Comparison of ENCODE assay signal across 21 mouse cellular contexts in genomic region chr4:46523324-46523723, GRCm38 (mm10). TPM values are rescaled to one million over a fixed set of nuclear protein-coding genes. Genes with fewer than 3 reads are reported as not detected.
DNase-seq lines count a peak whose midpoint lies in the region; ATAC-seq and TF ChIP-seq lines count a peak whose summit lies in the region.
"Had no signal": no experiment of that assay in that cellular context is flagged by ENCODE, and none has a peak within 500 bp of the region (broad histone marks: within the 10 kb centered on the region; RNA-seq: fewer than 3 reads in every experiment).

No protein-coding gene starts in this region.

- TF ChIP-seq CTCF in intestine, postnatal 0 days (IDR thresholded peaks at IDR 0.05; ENCODE audit: low read depth): no peak
- no peak for TF ChIP-seq CTCF in liver, postnatal 0 days (IDR thresholded peaks at IDR 0.05; ENCODE audit: low read depth)

- H3K27me3 ChIP-seq in intestine, embryonic 16.5 days (replicated peaks; ENCODE audit: control insufficient read depth, insufficient read depth, low read length): no peaks in the 10 kb centered on the region
- no peaks in the 10 kb centered on the region for H3K27me3 ChIP-seq in intestine, embryonic 15.5 days (replicated peaks)
- no peaks in the 10 kb centered on the region for H3K27me3 ChIP-seq in intestine, postnatal 0 days (replicated peaks; ENCODE audit: control insufficient read depth, insufficient read depth, low read length)
- H3K27me3 ChIP-seq in stomach, embryonic 15.5 days (replicated peaks): no peaks in the 10 kb centered on the region
- H3K27me3 ChIP-seq in liver, postnatal 0 days (ENCODE audit: insufficient read depth, low read length): no peaks in the 10 kb centered on the region
- H3K27me3 ChIP-seq: hindbrain, embryonic 15.5 days; limb, embryonic 13.5 days; liver, embryonic 13.5 days; neural tube, embryonic 13.5 days had no signal

- H3K4me2 ChIP-seq in intestine, embryonic 16.5 days (ENCODE audit: low read depth, low read length): no peak overlapping the region
- no peak overlapping the region for H3K4me2 ChIP-seq in intestine, embryonic 15.5 days (replicated peaks)
- no peak overlapping the region for H3K4me2 ChIP-seq in intestine, postnatal 0 days (replicated peaks; ENCODE audit: low read depth)
- no peak overlapping the region for H3K4me2 ChIP-seq in stomach, embryonic 15.5 days
- H3K4me2 ChIP-seq in liver, postnatal 0 days (ENCODE audit: low read depth, low read length): no peak overlapping the region
- H3K4me2 ChIP-seq: forebrain, embryonic 13.5 days; hindbrain, embryonic 15.5 days; limb, embryonic 13.5 days; liver, embryonic 13.5 days; lung, embryonic 14.5 days; neural tube, embryonic 13.5 days had no signal

- TF ChIP-seq EP300 in liver, postnatal 0 days (IDR thresholded peaks at IDR 0.05; ENCODE audit: low read depth): no peak

- DNase-seq in kidney, postnatal 14 days: peak; percentile 35
- DNase-seq in kidney, adult 8-10 months: no peak
- no peak for DNase-seq in liver, postnatal 0 days
- no peak for DNase-seq in right cerebral cortex, adult 18-20 months
- DNase-seq: adrenal gland, postnatal 25 days; cerebellum, adult 9-10 months; liver, embryonic 13.5 days; lung, embryonic 14.5 days; lung, postnatal 4 days; retina, postnatal 1 day had no signal

- no peak overlapping the region; the same call in 1 of the 2 replicates for H3K27ac ChIP-seq in intestine, embryonic 16.5 days (ENCODE audit: low read length)
- H3K27ac ChIP-seq in intestine, embryonic 15.5 days: no peak overlapping the region
- H3K27ac ChIP-seq in intestine, postnatal 0 days (ENCODE audit: low read depth, low read length): peak overlapping the region; percentile 54
- H3K27ac ChIP-seq in stomach, embryonic 15.5 days: peak overlapping the region; percentile 59; the same call in 1 of the 2 replicates
- no peak overlapping the region for H3K27ac ChIP-seq in liver, postnatal 0 days (ENCODE audit: low read depth)
- H3K27ac ChIP-seq: forebrain, embryonic 13.5 days; heart, embryonic 10.5 days; hindbrain, embryonic 15.5 days; limb, embryonic 13.5 days; liver, embryonic 13.5 days; neural tube, embryonic 13.5 days had no signal

- WGBS in intestine, embryonic 16.5 days: 81% methylated on average over 4 of the region's 4 CpGs
- WGBS in intestine, embryonic 15.5 days: 75% methylated on average over 4 of the region's 4 CpGs
- 47% methylated on average over 4 of the region's 4 CpGs for WGBS in intestine, postnatal 0 days
- WGBS in stomach, embryonic 15.5 days: 75% methylated on average over 4 of the region's 4 CpGs
- 82% methylated on average over 4 of the region's 4 CpGs for WGBS in liver, postnatal 0 days (ENCODE audit: insufficient replicate concordance)

- peak; percentile 39 for ATAC-seq in intestine, embryonic 16.5 days
- no peak for ATAC-seq in intestine, embryonic 15.5 days
- peak; percentile 81 for ATAC-seq in intestine, postnatal 0 days
- ATAC-seq in stomach, embryonic 15.5 days (ENCODE audit: insufficient read depth, low FRiP score, low read depth): no peak
- ATAC-seq in liver, postnatal 0 days: no peak
- ATAC-seq: forebrain, embryonic 13.5 days; midbrain, embryonic 16.5 days had no signal

- H3K36me3 ChIP-seq in intestine, embryonic 16.5 days (ENCODE audit: control insufficient read depth, insufficient read depth, low read length): peaks cover 8% of the 10 kb centered on the region; the same call in 1 of the 2 replicates
- no peaks in the 10 kb centered on the region for H3K36me3 ChIP-seq in intestine, embryonic 15.5 days
- H3K36me3 ChIP-seq in intestine, postnatal 0 days (ENCODE audit: control insufficient read depth, insufficient read depth): peaks cover 26% of the 10 kb centered on the region
- H3K36me3 ChIP-seq in stomach, embryonic 15.5 days: no peaks in the 10 kb centered on the region
- H3K36me3 ChIP-seq in liver, postnatal 0 days (replicated peaks; ENCODE audit: insufficient read depth, low read length): peaks cover 37% of the 10 kb centered on the region
- H3K36me3 ChIP-seq: heart, embryonic 10.5 days; hindbrain, embryonic 15.5 days; limb, embryonic 13.5 days; neural tube, embryonic 13.5 days had no signal

- H3K4me1 ChIP-seq in intestine, embryonic 16.5 days (ENCODE audit: control insufficient read depth, insufficient read depth, low read length): 0 out of 2 replicates have a peak, but pooled peaks cover 5% of the 10 kb centered on the region
- peaks cover 3% of the 10 kb centered on the region; the same call in 1 of the 2 replicates for H3K4me1 ChIP-seq in intestine, embryonic 15.5 days (replicated peaks)
- no peaks in the 10 kb centered on the region for H3K4me1 ChIP-seq in intestine, postnatal 0 days (replicated peaks; ENCODE audit: control insufficient read depth, insufficient read depth, low read length)
- peaks cover 6% of the 10 kb centered on the region; the same call in 1 of the 2 replicates for H3K4me1 ChIP-seq in stomach, embryonic 15.5 days
- peaks cover 16% of the 10 kb centered on the region for H3K4me1 ChIP-seq in liver, postnatal 0 days (ENCODE audit: insufficient read depth)

- H3K4me3 ChIP-seq in intestine, embryonic 16.5 days (ENCODE audit: low read length): no peak overlapping the region
- H3K4me3 ChIP-seq in intestine, embryonic 15.5 days (replicated peaks): no peak overlapping the region
- no peak overlapping the region for H3K4me3 ChIP-seq in intestine, postnatal 0 days (ENCODE audit: low read depth, low read length)
- no peak overlapping the region for H3K4me3 ChIP-seq in stomach, embryonic 15.5 days (replicated peaks)
- H3K4me3 ChIP-seq in liver, postnatal 0 days (ENCODE audit: low read depth, low read length): no peak overlapping the region
- H3K4me3 ChIP-seq: forebrain, embryonic 13.5 days; heart, embryonic 10.5 days; hindbrain, embryonic 15.5 days; limb, embryonic 13.5 days; liver, embryonic 13.5 days; myocyte; neural tube, embryonic 13.5 days had no signal

- no peaks in the 10 kb centered on the region; the same call in 1 of the 2 replicates for H3K9me3 ChIP-seq in intestine, embryonic 16.5 days (ENCODE audit: control insufficient read depth, low read length)
- H3K9me3 ChIP-seq in intestine, embryonic 15.5 days: no peaks in the 10 kb centered on the region
- H3K9me3 ChIP-seq in intestine, postnatal 0 days (ENCODE audit: control insufficient read depth): no peaks in the 10 kb centered on the region
- H3K9me3 ChIP-seq in stomach, embryonic 15.5 days: no peaks in the 10 kb centered on the region
- H3K9me3 ChIP-seq in liver, postnatal 0 days (ENCODE audit: low read length): no peaks in the 10 kb centered on the region
- H3K9me3 ChIP-seq: forebrain, embryonic 13.5 days; hindbrain, embryonic 15.5 days; limb, embryonic 13.5 days; liver, embryonic 13.5 days; neural tube, embryonic 13.5 days had no signal

- H3K9ac ChIP-seq in intestine, embryonic 16.5 days (ENCODE audit: low read depth, low read length): no peak overlapping the region
- no peak overlapping the region for H3K9ac ChIP-seq in intestine, embryonic 15.5 days
- H3K9ac ChIP-seq in intestine, postnatal 0 days (ENCODE audit: low read depth, low read length): no peak overlapping the region
- H3K9ac ChIP-seq in stomach, embryonic 15.5 days: no peak overlapping the region
- H3K9ac ChIP-seq in liver, postnatal 0 days (replicated peaks): no peak overlapping the region
- H3K9ac ChIP-seq: forebrain, embryonic 13.5 days; hindbrain, embryonic 15.5 days; limb, embryonic 13.5 days; liver, embryonic 13.5 days; lung, embryonic 14.5 days; neural tube, embryonic 13.5 days had no signal

RNA-seq across cellular contexts. Expression of gene Trim14, which starts 12.6 kb away (rescaled TPM):
- polyA plus RNA-seq in intestine, embryonic 16.5 days (2015; fragmentation: Nextera tagmentation; extraction: Ambion mirVana): 14.8 and 15.2 TPM in 2 replicates
- 11.4 and 12.6 TPM in 2 replicates for polyA plus RNA-seq in intestine, embryonic 15.5 days (2015; fragmentation: Nextera tagmentation; extraction: Ambion mirVana)
- polyA plus RNA-seq in intestine, postnatal 0 days (2015; fragmentation: Nextera tagmentation; extraction: Ambion mirVana): 14.1 and 15.7 TPM in 2 replicates
- 5.2 and 5.3 TPM in 2 replicates for polyA plus RNA-seq in stomach, embryonic 15.5 days (2015; fragmentation: Nextera tagmentation; extraction: Ambion mirVana)
- polyA plus RNA-seq in liver, postnatal 0 days (2015; fragmentation: Nextera tagmentation; extraction: Ambion mirVana): 14.1 and 16.2 TPM in 2 replicates

RNA-seq across cellular contexts. Expression of gene Nans, which starts 34.3 kb away (rescaled TPM):
- polyA plus RNA-seq in intestine, embryonic 16.5 days (2015; fragmentation: Nextera tagmentation; extraction: Ambion mirVana): 112 and 120 TPM in 2 replicates
- polyA plus RNA-seq in intestine, embryonic 15.5 days (2015; fragmentation: Nextera tagmentation; extraction: Ambion mirVana): 102 and 113 TPM in 2 replicates
- polyA plus RNA-seq in intestine, postnatal 0 days (2015; fragmentation: Nextera tagmentation; extraction: Ambion mirVana): 67.4 and 81.3 TPM in 2 replicates
- polyA plus RNA-seq in stomach, embryonic 15.5 days (2015; fragmentation: Nextera tagmentation; extraction: Ambion mirVana): 88.6 and 96.7 TPM in 2 replicates
- polyA plus RNA-seq in liver, postnatal 0 days (2015; fragmentation: Nextera tagmentation; extraction: Ambion mirVana): 23.8 and 25.0 TPM in 2 replicates

Comparison
In these comparisons a context has a peak if more than half of its experiments do, and no peak if none do; other contexts are left out.
1. ATAC-seq: peak in intestine, embryonic 16.5 days (single experiment) and intestine, postnatal 0 days (single experiment); none in intestine, embryonic 15.5 days (single experiment), stomach, embryonic 15.5 days (single experiment) and liver, postnatal 0 days (single experiment).
2. H3K27ac ChIP-seq: peak in intestine, postnatal 0 days (single experiment) and stomach, embryonic 15.5 days (single experiment); none in intestine, embryonic 16.5 days (single experiment), intestine, embryonic 15.5 days (single experiment) and liver, postnatal 0 days (single experiment).